Mouse (Mus musculus) frontal cortex, postnatal 14 days (tissue): ENCODE data around the gene Rreb1.

ENCODE experiments used
- DNase-seq, 2 experiments: peaks; one replicate each; pipeline ENCODE4 v3.0.0; 2022; ENCODE audit warnings: low spot score in 2 of 2

The Rreb1 gene

GRCm38 (mm10) chr13:37778147-37778593 is at the start of gene Rreb1:
TSS of gene Rreb1 (plus strand) at chr13:37778400.
- peak; percentile 18 to 23 for DNase-seq

- DNase-seq, result no peak
These were observed 49.6 kb upstream of the Rreb1 start for GRCm38 (mm10) chr13:37728551-37728950.

DNA sequence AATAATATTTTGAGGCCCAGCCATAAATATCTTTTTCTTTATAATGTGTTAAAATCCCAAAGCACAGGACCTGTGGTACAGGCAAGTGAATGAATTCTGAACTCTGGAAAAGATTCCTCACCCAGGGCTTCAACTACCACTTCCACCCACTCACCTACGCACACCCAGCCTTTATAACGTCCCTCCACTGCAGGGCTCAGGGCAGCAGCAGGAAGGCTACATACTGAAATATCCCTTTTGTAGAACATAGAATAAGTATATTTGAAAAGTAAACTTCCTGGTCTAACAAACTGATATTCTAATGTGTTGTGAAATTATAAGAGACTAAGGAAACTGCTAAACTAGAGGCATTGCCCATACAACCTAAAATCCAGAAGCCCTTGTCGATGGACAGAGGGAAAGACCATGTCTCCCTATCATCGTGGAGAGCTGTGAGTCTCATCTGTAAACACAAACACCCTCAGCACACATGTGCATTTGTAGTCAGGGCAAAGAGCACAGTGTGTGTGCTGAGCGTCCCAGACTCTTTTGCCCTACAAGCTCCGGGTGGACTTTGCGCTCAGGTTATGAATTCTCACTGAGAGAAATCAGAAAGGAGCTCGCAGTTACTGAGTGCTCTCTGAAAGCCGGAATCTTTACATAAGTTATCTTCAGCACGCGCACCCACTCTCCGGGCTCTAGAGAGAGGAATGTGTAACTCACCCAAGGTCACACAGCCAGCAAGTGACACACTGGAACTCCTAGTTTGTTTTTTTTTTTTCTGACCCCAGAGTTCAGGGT is 46.1 kb upstream of the Rreb1 start:
- DNase-seq, result no peak

GRCm38 (mm10) chr13:37734501-37734900 is 43.7 kb upstream of the Rreb1 start:
- DNase-seq, result no peak

GRCm38 (mm10) chr13:37740111-37740510 is 38.1 kb upstream of the Rreb1 start:
- DNase-seq, result no peak

GRCm38 (mm10) chr13:37740752-37741151 is 37.4 kb upstream of the Rreb1 start:
- no peak for DNase-seq

GRCm38 (mm10) chr13:37742248-37742647 is 36.0 kb upstream of the Rreb1 start:
- DNase-seq, result no peak

GRCm38 (mm10) chr13:37747504-37747903 is 30.7 kb upstream of the Rreb1 start:
- no peak for DNase-seq

GRCm38 (mm10) chr13:37749485-37749884 is 28.7 kb upstream of the Rreb1 start:
- DNase-seq, result peak; percentile 7 to 20

DNA sequence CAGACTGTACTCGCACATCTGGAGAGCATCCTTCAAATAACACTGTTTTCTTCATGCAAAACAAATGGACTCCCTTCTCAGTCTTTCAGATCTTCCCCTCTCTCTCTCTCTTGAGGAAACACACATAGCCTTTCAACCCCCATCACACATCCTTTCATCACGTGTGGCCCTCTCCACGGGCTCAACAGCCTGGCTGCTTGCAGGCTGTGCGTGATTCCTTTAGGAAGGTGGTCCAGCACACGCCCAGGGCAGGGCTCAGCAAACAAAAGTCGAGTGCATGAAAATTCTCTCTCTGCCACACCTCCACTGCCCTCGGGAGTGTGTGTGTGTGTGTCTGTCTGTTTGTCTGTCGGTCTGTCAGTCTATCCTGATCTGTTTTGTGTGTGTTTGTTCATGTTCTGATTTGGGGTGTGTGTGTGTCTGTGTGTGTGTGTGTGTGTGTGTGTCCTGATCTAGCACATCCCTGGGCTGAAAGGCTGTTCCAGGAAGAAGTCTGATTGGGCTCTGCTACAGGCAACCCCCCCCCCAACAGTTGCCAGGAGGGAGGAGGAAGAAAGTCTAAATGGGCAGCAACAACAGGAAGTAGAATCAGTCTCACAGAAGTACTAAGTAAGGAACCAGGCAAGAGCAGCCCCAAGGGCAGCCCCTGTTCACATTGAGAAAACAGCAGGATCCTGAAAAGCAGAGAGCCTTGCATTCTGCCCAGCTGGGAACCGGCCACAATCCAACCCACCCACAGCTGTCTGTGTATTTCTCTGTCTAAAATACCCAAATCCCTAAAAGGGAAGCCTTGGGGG is 26.8 kb upstream of the Rreb1 start:
- DNase-seq, result peak; percentile 10 to 19

- DNase-seq, result no peak
These were observed 18.7 kb upstream of the Rreb1 start for GRCm38 (mm10) chr13:37759341-37760012.

DNA sequence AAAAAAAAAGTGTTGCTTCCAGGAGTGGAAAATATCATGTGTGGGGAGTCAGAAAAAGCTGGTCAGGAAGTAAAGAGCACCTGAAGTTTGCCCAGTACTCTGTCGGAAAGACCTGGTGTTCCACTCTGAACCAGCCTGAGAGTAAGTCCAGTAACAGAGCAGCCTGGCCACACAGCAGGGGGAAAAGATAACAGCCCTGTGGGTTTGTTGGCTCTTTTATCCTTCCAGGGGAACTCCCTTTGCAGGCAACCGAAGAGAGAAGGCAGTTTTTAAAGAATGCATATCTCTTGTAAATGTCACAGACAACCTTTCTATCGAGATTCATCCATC is 18.2 kb upstream of the Rreb1 start:
- no peak for DNase-seq

DNA sequence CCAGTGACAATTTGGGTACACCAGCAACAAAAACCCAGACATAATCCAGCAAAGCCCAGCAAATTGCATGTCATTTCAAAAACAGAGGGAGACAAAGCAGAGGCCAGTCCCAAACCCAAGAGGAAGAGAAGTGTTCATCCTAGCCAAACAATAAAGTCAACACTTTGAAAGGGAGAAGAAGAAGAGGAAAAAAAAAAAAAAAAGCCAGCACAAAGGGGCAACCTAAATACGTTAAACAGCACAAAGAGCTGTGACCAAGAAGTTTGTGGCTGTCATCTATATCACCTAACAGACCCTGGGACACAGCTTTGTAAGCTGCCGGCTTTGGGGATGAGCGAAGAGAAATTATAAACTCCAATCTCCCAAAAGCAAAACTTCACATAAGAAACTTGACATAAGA is 17.8 kb upstream of the Rreb1 start:
- no peak for DNase-seq

DNA sequence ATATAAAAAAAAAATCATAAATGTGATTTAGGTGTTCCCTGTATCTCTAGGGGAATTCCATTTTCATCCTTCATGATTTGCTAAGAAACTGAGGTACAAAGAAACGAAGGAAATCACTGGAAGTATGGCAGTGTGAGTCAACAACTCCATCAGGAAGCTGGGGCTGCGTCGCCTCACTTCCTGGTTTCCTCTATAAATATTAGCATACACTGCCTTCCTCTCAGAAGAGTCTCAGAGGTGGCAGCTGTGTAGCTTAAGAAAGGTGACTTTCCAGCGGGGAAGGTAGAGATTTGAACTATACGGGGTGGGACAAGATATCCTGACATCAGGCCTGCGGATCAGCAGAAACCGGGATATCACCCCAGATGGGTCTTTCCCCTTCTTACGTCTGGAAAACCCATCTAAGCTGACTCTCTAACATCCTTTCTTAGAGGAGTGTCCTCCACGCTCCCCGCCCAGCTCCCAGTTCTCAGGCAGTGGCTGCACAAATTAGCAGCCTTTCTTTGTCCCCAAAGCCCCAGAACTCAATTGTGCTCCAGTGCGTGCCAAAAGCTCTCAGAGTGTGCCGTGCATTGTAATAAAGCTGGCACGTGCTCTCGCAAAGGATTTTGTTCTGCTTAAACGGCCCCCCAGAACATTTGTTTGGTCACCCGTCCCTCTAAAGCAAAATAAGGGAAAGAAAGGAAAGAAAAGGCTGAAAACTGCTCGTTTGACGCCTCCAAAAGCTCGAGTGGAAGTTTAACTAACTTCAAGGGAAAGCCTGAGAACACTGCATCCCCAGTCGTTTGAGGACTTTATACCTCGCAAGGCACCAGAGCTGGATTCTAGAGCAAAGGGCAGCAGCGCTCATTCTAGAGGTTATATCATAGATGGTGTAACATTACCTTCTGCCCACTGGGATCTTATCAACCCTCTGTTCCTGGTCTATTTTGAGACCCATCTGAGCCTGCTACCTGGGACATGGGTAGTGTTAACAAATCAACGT is 17.0 kb upstream of the Rreb1 start:
- DNase-seq, result peak in 1 of 2 experiments; percentile 7

DNA sequence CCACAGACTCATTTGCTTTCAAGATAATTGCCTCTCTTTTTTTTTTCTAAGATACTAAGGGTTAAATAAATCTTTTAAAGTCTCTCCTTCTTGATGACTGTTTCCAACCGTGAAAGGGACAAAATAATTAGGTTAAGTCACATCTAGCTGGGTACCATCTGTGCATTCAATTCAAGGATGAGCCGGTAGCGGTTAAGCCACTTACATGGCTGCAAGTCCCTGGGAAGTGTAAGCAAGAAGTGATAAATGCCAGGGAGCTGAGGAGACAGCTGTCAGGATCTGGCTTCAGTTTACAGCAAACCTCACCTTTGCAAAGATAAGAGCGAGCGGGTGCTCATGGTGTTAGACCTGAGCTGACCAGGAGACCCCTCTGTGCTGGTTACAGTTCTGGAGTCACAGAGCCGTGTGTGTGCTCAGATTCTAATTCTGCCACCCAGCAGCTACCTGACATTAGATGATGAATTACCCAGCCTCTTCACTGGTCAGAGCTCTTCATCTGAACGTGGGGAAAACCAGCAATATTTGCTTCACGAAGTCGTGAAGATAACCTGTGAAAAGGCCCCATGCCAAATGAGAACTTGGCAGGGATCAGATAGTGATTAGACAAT is 14.3 kb upstream of the Rreb1 start:
- no peak for DNase-seq

GRCm38 (mm10) chr13:37769777-37770176 is 8.4 kb upstream of the Rreb1 start:
- no peak for DNase-seq

DNA sequence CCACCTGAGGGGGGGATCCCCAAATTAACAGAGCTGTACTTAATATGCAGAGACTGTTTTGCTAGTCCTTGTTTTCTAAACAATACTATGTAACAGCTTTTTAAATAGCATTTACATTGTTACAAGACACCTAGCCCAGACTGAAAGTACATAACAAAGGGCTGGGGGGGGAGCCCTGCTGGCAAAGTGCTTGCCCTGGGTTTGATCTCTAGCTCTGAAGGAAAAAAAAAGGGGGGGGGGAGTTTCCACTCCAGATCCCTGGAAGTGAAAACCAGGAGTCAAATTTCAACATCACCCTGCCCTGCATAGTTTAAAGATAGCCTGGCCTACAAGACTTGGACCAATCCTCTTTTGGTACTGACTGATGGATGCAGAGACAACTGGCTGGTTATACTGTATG is 4.7 kb upstream of the Rreb1 start:
- DNase-seq, result no peak

DNA sequence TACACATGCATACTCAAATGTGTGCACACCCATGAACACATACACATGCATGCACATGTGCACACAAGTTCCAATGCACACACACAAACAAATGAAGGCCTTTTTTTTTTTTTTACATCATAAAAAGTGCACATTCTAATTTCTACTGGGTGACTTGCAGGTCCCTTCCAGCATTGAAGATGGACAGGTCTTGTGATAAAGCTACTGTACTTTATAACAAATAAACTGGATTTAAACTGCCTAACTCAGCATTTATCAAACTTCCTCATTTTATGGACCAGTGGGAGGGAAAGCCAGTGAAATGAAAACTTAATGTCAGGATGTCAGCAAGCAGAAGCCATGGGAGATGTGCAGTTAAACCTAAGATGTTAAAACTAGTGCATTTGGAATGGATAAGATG is 1.5 kb upstream of the Rreb1 start:
- no peak for DNase-seq

- DNase-seq, result no peak
These were observed 651 bp upstream of the Rreb1 start for GRCm38 (mm10) chr13:37777351-37778146.

- DNase-seq, result peak; percentile 14 to 19
These were observed 513 bp downstream of the Rreb1 start for GRCm38 (mm10) chr13:37778594-37779231.
